Mouse (Mus musculus): ENCODE measurements at regions not wholly inside any gene's neighbourhood (a gene's known extent, or its start where the extent isn't known, plus 50 kb on each side); places are given as distances from the start of the nearest gene placed in this dataset.

GRCm38 (mm10) chr1:76050264-76050663 is 504.2 kb downstream of the Slc4a3 start:
- TF ChIP-seq CTCF (IDR thresholded peaks at IDR 0.05; ENCODE audit: insufficient read depth, low read length) (no peak), POLR2A (IDR thresholded peaks at IDR 0.05; ENCODE audit: borderline replicate concordance, extremely low read depth, low read depth, low read length) (no peak)
